Mouse (Mus musculus) hindbrain, embryonic 15.5 days (tissue): ENCODE results near the gene Tspyl3. TPM values are rescaled to one million over a fixed set of nuclear protein-coding genes. Genes with fewer than 3 reads are reported as not detected.

Experiments
- ATAC-seq: fragments of 200-750 bp; cut with Nextera tagmentation; 2 replicates; pipeline ENCODE4 v1.8.0; 2017; ENCODE audit warnings: low read depth, moderate number of reproducible peaks, moderate TSS enrichment; ENCODE audit not compliant: low FRiP score
- H3K27ac ChIP-seq: fragments of 300-500 bp; sonication (generic); replicated peaks from 2 replicates; pipeline ENCODE4 v1.5.1; 2015; ENCODE audit warnings: mild to moderate bottlenecking, inconsistent platforms
- H3K27me3 ChIP-seq: fragments of 300-500 bp; sonication (generic); 2 replicates; pipeline ENCODE4 v1.6.1; 2015; ENCODE audit warnings: control low read depth, inconsistent platforms
- H3K36me3 ChIP-seq: fragments of 300-500 bp; sonication (generic); 2 replicates; pipeline ENCODE4 v1.6.1; 2015; ENCODE audit warnings: control low read depth, inconsistent platforms
- H3K4me1 ChIP-seq: fragments of 300-500 bp; sonication (generic); replicated peaks from 2 replicates; pipeline ENCODE4 v1.6.1; 2015; ENCODE audit warnings: control low read depth, inconsistent platforms
- H3K4me2 ChIP-seq: fragments of 300-500 bp; sonication (generic); 2 replicates; pipeline ENCODE4 v1.6.1; 2015; ENCODE audit warnings: moderate library complexity, mild to moderate bottlenecking, inconsistent platforms
- H3K4me3 ChIP-seq: fragments of 300-500 bp; sonication (generic); 2 replicates; pipeline ENCODE4 v1.5.1; 2015; ENCODE audit warnings: mild to moderate bottlenecking, inconsistent platforms
- H3K9ac ChIP-seq: fragments of 300-500 bp; sonication (generic); 2 replicates; pipeline ENCODE4 v1.6.1; 2015; ENCODE audit warnings: inconsistent platforms
- H3K9me3 ChIP-seq: fragments of 300-500 bp; sonication (generic); 2 replicates; pipeline ENCODE4 v1.6.1; 2016; ENCODE audit warnings: control low read depth, inconsistent platforms
- WGBS: fragments of 180-500 bp; shearing (Covaris S2); methylation state at CpG from one replicate; pipeline ENCODE4 v1.1.7; 2015; 5-methylcytosine and 5-hydroxymethylcytosine counted together
- polyA plus RNA-seq: library from polyadenylated mRNA; unstranded; fragments of >200 nt; fragmentation: Nextera tagmentation; extraction: Ambion mirVana; gene quantifications from 2 replicates; pipeline ENCODE4 v1.2.1, GENCODE M21; 2015

Tspyl3 gene
- polyA plus RNA-seq, 1 experiment from 2014 or later: 46.9 TPM

DNA sequence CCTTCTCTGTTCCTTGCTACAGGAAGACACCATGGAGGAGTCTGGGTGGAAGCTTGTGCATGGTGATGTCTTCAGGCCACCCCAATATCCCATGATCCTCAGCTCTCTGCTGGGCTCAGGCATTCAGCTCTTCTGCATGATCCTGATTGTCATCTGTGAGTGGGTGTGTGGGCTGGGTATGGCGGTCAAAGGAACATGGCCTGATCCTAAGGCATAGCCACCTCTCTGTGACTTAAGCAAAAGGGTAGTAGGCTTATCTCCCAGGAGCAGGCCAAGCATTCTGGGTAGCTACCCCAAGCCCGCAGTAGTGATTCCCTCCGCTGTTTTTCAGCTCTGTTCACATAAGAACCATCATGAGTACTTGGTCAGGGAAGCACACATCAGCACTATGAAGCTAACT is 31.0 kb downstream of the Tspyl3 start:
- WGBS: 97% methylated on average over 3 of the region's 3 CpGs

GRCm38 (mm10) chr2:153191242-153191641 is 34.0 kb downstream of the Tspyl3 start:
- Histone ChIP-seq H3K4me2 (no peak overlapping the region), H3K4me3 (no peak overlapping the region), H3K36me3 (peaks cover 79% of the 10 kb centered on the region), H3K9me3 (no peaks in the 10 kb centered on the region), H3K9ac (no peak overlapping the region), H3K27me3 (no peaks in the 10 kb centered on the region), H3K4me1 (no peaks in the 10 kb centered on the region), H3K27ac (no peak overlapping the region)
- ATAC-seq: no peak
- WGBS: 92% methylated on average over 2 of the region's 2 CpGs

More for the DNA sequence above, 31.0 kb downstream of the Tspyl3 start:
- H3K4me2 ChIP-seq: no peak overlapping the region
- H3K4me3 ChIP-seq: no peak overlapping the region
- no peak for ATAC-seq
- no peak overlapping the region for H3K9ac ChIP-seq
- no peaks in the 10 kb centered on the region for H3K9me3 ChIP-seq
- no peak overlapping the region for H3K27ac ChIP-seq
- peaks cover 74% of the 10 kb centered on the region for H3K36me3 ChIP-seq
- H3K27me3 ChIP-seq: no peaks in the 10 kb centered on the region
- no peaks in the 10 kb centered on the region for H3K4me1 ChIP-seq

GRCm38 (mm10) chr2:153187848-153188247 is 37.4 kb downstream of the Tspyl3 start:
- no peaks in the 10 kb centered on the region for H3K9me3 ChIP-seq
- no peak overlapping the region for H3K27ac ChIP-seq
- ATAC-seq: no peak
- 93% methylated on average over 2 of the region's 2 CpGs for WGBS
- no peaks in the 10 kb centered on the region for H3K4me1 ChIP-seq
- no peak overlapping the region for H3K9ac ChIP-seq
- H3K27me3 ChIP-seq: no peaks in the 10 kb centered on the region
- no peak overlapping the region for H3K4me3 ChIP-seq
- peaks cover 82% of the 10 kb centered on the region for H3K36me3 ChIP-seq
- no peak overlapping the region for H3K4me2 ChIP-seq

DNA sequence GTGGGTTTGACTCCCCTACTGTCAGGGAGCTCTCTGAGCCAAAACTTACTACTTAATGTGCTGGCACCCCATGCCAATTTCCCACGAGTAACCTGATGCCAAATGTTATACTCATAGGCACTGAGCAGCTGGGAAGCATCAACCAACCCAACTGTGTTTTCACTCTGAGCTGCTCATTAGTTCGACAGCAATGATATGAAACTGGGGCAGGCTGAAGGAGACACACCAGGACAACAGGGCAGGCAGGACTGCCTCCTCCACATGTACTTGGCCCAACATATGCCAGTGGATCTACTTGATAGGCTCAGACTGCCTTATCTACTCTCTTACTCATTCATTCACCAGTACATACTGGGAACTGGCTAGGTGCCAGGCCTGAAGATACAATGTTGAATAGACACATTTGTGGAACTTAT is 39.1 kb downstream of the Tspyl3 start:
- Histone ChIP-seq H3K4me3 (no peak overlapping the region), H3K4me1 (no peaks in the 10 kb centered on the region), H3K36me3 (peaks cover 78% of the 10 kb centered on the region), H3K27me3 (no peaks in the 10 kb centered on the region), H3K9me3 (no peaks in the 10 kb centered on the region), H3K27ac (no peak overlapping the region), H3K4me2 (no peak overlapping the region), H3K9ac (no peak overlapping the region)
- WGBS: 78% methylated on average over 2 of the region's 2 CpGs
- ATAC-seq: no peak

GRCm38 (mm10) chr2:153179961-153180360 is 45.3 kb downstream of the Tspyl3 start:
- peaks cover 42% of the 10 kb centered on the region for H3K36me3 ChIP-seq

DNA sequence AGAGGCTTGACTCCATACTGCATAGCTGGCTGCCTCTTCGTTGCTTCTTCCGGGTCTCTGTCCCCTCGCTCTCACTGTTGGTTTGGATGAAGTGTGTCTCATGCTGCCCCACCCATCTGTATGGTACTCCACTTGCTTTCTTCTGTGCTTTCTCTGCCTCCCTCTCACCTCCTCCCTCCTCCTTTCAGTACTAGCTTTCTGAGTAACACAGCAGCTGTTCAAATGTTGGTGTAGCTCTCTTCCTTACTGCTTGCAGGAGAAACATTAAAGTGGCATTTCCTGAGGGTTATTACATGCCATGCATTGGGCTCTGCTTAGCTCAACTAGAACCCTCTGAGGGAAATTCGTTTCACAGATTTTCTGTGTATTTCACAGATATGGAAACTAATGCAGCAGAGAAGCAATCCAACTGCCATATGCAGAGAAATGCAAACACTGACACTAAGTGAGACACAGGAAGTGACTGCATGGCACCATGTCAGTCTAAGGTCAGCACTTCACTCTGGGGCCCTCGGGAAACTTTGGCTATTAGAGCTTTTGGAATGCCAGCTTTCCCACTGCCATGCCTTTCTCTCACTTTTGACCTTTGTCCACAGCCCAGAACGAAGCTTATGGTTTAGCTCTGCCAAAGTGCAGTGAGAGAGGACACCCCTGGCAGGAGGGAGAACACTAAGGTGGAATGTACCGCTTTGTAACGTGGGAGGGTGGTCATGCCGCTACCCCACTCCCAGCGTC is 45.9 kb downstream of the Tspyl3 start:
- H3K27me3 ChIP-seq: no peaks in the 10 kb centered on the region
- WGBS: 82% methylated on average over 10 of the region's 10 CpGs
- H3K4me2 ChIP-seq: no peak overlapping the region
- no peaks in the 10 kb centered on the region for H3K9me3 ChIP-seq
- no peak overlapping the region for H3K9ac ChIP-seq
- no peak overlapping the region for H3K27ac ChIP-seq
- H3K36me3 ChIP-seq: peaks cover 36% of the 10 kb centered on the region
- H3K4me1 ChIP-seq: no peaks in the 10 kb centered on the region
- no peak overlapping the region for H3K4me3 ChIP-seq
- no peak for ATAC-seq

More at GRCm38 (mm10) chr2:153179961-153180360, 45.3 kb downstream of the Tspyl3 start:
- Histone ChIP-seq H3K4me1 (no peaks in the 10 kb centered on the region), H3K9me3 (no peaks in the 10 kb centered on the region), H3K4me2 (no peak overlapping the region), H3K9ac (no peak overlapping the region), H3K4me3 (no peak overlapping the region), H3K27ac (no peak overlapping the region), H3K27me3 (no peaks in the 10 kb centered on the region)
- no peak for ATAC-seq
- 81% methylated on average over 3 of the region's 3 CpGs for WGBS

GRCm38 (mm10) chr2:153177188-153177587 is 48.1 kb downstream of the Tspyl3 start:
- Histone ChIP-seq H3K27ac (no peak overlapping the region), H3K4me1 (no peaks in the 10 kb centered on the region), H3K9me3 (no peaks in the 10 kb centered on the region), H3K4me3 (no peak overlapping the region), H3K4me2 (no peak overlapping the region), H3K36me3 (peaks cover 18% of the 10 kb centered on the region), H3K9ac (no peak overlapping the region), H3K27me3 (no peaks in the 10 kb centered on the region)
- 96% methylated on average over 3 of the region's 3 CpGs for WGBS
- ATAC-seq: no peak

- Histone ChIP-seq H3K4me1 (no peaks in the 10 kb centered on the region), H3K27me3 (no peaks in the 10 kb centered on the region), H3K4me3 (no peak overlapping the region), H3K9me3 (no peaks in the 10 kb centered on the region), H3K4me2 (no peak overlapping the region), H3K27ac (no peak overlapping the region), H3K36me3 (peaks cover 12% of the 10 kb centered on the region), H3K9ac (no peak overlapping the region)
- 79% methylated on average over 8 of the region's 8 CpGs for WGBS
- ATAC-seq: no peak
Observed at GRCm38 (mm10) chr2:153175995-153176570, 49.2 kb downstream of the Tspyl3 start.

Other genes with a start within 250 kb of the Tspyl3 start
- gene Pdrg1, start 210.0 kb downstream of the Tspyl3 start, polyA plus RNA-seq: 234 TPM in 2 replicates
- gene Xkr7, start 193.6 kb downstream of the Tspyl3 start, polyA plus RNA-seq: 1.9 and 2.1 TPM in 2 replicates
- 2.0 and 2.1 TPM in 2 replicates for gene Ccm2l, start 159.5 kb downstream of the Tspyl3 start, polyA plus RNA-seq
- 3.7 and 4.4 TPM in 2 replicates for gene Hck, start 117.0 kb downstream of the Tspyl3 start, polyA plus RNA-seq
- 77.8 and 85.6 TPM in 2 replicates for gene Tm9sf4, start 64.1 kb downstream of the Tspyl3 start, polyA plus RNA-seq
- 5.8 and 6.2 TPM in 2 replicates for gene Plagl2, start 16.0 kb upstream of the Tspyl3 start, polyA plus RNA-seq
- 5.5 and 5.6 TPM in 2 replicates for gene Pofut1, start 16.1 kb upstream of the Tspyl3 start, polyA plus RNA-seq
- gene Kif3b, start 66.0 kb upstream of the Tspyl3 start, polyA plus RNA-seq: 22.8 and 23.1 TPM in 2 replicates
- 13.8 and 14.1 TPM in 2 replicates for gene Asxl1, start 120.4 kb upstream of the Tspyl3 start, polyA plus RNA-seq